Mouse (Mus musculus): Measurements from ENCODE around the gene Trappc6b.

Gene Trappc6b

DNA sequence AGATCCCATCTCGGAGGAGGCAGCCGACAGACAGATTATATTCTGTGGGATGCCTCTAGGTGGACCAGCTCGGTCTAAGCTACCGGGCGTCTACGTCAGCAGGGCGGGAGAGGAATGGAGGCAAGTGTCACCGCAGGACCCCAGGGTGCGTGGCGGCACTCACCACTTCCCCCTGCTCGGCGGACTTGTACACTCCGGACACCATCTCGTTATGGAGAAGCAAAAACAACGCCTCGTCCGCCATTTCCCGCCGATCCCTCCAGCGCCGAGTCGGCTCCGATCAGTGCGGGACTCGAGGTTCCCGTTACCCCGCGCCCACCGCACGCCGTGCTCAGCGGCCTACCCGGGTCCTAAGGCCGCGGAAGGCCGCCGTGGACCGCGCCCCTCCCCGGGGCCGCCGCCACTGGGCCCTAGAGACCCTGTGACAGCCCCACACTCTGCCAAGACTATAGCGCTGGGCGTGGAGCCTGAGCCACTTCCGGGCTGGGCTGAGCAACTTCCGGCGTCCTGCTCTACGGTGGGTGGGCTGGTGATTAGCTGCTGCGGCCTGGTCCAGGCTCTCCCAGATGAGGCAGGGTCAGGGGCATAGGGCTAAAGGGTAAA lies at the start of gene Trappc6b:
Gene Trappc6b (minus strand): TSS at position 480 of the 603 bp plus-strand sequence.
- H3K27me3 ChIP-seq (ENCODE audit: control insufficient read depth, insufficient read depth, low read length, poor library complexity, severe bottlenecking), result no peaks in the 10 kb centered on the region
- H3K36me3 ChIP-seq (ENCODE audit: control insufficient read depth, insufficient read depth, low read length, poor library complexity, severe bottlenecking), result peaks cover 4% of the 10 kb centered on the region
- peak; percentile 76 for DNase-seq (ENCODE audit: low read depth, low spot score)

DNA sequence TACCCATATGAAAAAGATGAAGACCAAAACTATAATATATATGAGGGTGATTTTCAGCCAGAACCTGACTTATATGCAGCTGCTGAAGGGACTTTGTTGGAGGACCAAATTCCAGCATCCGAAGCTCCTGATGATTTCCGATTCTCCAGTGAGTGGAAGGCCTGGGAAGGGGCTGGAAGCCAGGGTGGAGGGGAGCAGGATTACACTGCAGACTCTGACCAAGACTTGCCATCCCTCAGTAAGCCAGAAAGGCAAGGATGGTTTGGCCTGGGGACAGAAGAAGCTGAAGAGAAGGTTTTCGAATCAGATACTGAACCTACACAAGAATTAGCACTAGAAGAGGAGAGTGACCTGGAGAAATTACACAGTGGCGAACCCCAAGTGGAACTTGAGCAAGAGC lies 46.7 kb upstream of the Trappc6b start:
- no peaks in the 10 kb centered on the region for H3K36me3 ChIP-seq (ENCODE audit: control insufficient read depth, insufficient read depth, low read length, poor library complexity, severe bottlenecking)
- no peak for DNase-seq (ENCODE audit: low read depth, low spot score)
- no peaks in the 10 kb centered on the region for H3K27me3 ChIP-seq (ENCODE audit: control insufficient read depth, insufficient read depth, low read length, poor library complexity, severe bottlenecking)

DNA sequence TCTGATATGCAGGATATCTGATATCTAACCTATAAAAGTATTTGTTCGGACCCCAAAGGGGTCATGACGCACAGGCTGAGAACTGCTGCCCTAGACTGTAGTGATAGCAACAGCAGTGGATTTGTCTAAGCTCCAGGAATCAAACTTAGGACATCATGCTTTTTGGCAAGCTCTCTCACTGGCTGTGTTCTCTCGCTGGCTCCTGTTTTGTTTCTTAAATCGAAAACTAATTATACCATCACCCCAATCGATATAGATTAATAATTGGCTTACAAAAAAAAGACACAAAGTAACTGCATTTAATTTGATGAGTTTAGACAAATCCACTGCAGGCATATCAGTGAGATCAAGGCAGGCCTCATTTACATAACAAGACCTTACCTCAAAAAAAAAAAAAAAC lies 45.2 kb upstream of the Trappc6b start:
- H3K36me3 ChIP-seq (ENCODE audit: control insufficient read depth, insufficient read depth, low read length, poor library complexity, severe bottlenecking), result no peaks in the 10 kb centered on the region
- DNase-seq (ENCODE audit: low read depth, low spot score), result no peak
- H3K27me3 ChIP-seq (ENCODE audit: control insufficient read depth, insufficient read depth, low read length, poor library complexity, severe bottlenecking), result no peaks in the 10 kb centered on the region

DNA sequence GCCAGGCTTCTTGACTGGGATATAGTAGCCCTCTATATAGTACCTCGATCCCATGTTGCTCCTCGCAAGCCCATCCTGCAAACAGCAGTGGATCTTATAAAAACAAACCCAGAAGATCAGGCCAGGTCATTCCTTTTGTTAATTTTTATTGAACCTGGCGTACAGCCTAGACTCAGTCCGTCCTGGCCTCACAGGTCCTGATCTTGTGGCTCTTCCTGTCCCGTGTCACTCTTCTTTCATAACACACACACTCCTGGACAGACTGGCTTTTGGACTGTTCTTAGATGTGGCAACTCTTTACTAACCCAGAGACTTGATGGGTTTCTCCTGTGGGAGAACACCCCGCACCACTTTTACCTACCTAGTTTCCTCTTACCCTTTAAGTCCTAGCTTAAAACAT lies 44.6 kb upstream of the Trappc6b start:
- H3K27me3 ChIP-seq (ENCODE audit: control insufficient read depth, insufficient read depth, low read length, poor library complexity, severe bottlenecking), result no peaks in the 10 kb centered on the region
- no peak for DNase-seq (ENCODE audit: low read depth, low spot score)

DNA sequence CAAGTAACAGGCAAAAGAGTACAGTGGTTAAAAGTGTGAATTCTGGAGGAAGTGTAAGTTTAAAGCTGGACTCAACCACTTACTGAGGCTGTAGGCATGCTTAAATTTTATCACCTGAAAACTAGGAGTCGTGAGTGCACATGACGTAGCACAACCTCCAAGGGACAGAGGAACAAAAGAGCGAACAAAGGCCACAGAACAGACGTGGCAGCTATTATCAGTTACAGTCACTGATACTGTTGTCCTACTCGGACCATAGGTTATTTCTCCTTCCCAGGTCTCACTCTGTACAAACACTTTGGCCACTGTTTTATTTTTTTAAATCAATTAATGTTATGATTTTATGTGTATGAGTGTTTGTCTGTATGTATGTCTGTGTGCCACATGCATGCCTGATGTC lies 43.5 kb upstream of the Trappc6b start:
- no peak for DNase-seq (ENCODE audit: low read depth, low spot score)
- no peaks in the 10 kb centered on the region for H3K27me3 ChIP-seq (ENCODE audit: control insufficient read depth, insufficient read depth, low read length, poor library complexity, severe bottlenecking)
- H3K36me3 ChIP-seq (ENCODE audit: control insufficient read depth, insufficient read depth, low read length, poor library complexity, severe bottlenecking), result no peaks in the 10 kb centered on the region

More for the DNA sequence above, 44.6 kb upstream of the Trappc6b start:
- no peaks in the 10 kb centered on the region for H3K36me3 ChIP-seq (ENCODE audit: control insufficient read depth, insufficient read depth, low read length, poor library complexity, severe bottlenecking)

DNA sequence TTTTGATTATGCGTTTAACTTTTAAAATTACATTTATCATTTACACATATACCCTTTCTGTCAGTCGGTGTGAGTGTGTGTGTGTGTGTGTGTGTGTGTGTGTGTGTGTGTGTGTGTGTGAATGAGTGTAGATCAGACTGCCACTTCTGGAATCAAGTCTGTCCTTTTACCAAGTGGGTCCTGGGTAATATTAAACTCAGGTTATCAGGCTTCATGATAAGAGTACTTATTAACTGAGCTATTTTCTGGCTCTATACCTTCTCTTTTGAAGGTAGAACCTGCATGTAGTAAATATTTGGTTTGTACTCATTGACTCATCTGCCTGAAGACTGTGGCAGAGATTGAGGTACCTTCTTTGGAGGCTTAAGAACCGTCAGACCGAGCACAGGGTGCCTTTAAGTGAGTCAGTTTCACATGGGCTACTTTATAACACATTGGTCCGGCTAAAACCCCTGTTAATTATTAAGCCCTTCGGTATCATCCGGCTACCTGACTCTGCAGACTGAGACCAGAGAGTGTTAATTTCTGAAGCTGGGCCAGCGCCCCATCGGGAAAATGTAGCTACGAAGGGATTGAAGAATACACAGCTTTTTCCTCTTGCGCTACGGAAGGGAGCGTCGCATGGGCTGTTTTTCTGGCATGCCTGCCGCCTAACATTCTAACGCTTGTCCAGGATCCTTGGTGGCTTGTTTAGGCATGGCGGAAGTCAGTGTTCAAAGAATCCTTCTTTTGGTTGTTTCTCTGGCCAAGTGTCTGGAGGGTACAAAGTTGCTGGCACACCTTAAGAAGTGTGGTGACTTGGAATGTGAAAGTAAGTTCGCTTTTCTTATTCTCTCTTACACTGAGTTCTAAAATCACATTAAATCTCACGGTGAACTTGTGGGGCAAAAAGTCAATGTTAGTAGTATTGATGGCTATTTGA lies 34.1 kb upstream of the Trappc6b start, which contains the start of gene Mia2:
Gene Mia2 (plus strand): TSS at position 696 of the 922 bp plus-strand sequence.
- H3K27me3 ChIP-seq (ENCODE audit: control insufficient read depth, insufficient read depth, low read length, poor library complexity, severe bottlenecking), result no peaks in the 10 kb centered on the region
- H3K36me3 ChIP-seq (ENCODE audit: control insufficient read depth, insufficient read depth, low read length, poor library complexity, severe bottlenecking), result no peaks in the 10 kb centered on the region
- no peak for DNase-seq (ENCODE audit: low read depth, low spot score)

DNA sequence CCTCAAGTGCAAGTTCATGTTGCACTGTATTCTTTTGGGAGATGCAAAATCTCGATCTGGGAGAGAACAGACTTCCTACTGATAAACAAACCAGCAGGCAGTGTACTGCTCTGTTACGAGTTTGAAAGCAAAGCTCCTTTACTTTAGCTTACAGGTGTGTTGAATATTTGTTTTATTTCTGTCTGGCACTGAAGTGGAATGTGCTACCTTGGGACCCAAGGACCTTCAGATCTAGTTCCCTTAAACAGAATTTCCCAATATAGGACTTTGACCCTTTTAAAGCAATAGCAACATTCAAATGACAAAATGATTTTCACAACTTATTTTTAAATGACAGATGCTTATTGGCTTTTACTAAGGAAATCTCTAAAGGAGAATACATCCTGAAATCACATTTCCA lies 32.3 kb upstream of the Trappc6b start:
- no peaks in the 10 kb centered on the region for H3K27me3 ChIP-seq (ENCODE audit: control insufficient read depth, insufficient read depth, low read length, poor library complexity, severe bottlenecking)

DNA sequence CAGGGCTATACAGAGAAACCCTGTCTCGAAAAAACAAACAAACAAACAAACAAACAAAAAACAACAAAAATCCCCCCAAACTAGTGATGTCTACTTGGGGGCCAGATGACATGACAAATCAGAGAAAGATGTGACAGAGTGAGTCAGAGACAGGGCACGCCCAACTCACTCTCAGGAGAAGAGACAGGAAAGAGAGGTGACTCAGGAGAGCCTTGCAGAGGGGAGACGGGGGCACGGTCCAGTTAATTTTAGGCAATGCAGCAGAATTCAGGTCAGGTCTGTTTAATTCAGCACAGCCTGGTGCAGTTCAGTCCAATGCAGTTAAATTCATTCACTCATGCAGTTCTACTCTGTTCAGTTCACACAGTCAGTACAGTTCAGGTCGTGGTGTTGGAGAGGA lies 24.9 kb upstream of the Trappc6b start:
- Histone ChIP-seq H3K27me3 (ENCODE audit: control insufficient read depth, insufficient read depth, low read length, poor library complexity, severe bottlenecking) (no peaks in the 10 kb centered on the region), H3K36me3 (ENCODE audit: control insufficient read depth, insufficient read depth, low read length, poor library complexity, severe bottlenecking) (no peaks in the 10 kb centered on the region)
- DNase-seq (ENCODE audit: low read depth, low spot score), result no peak

More for the DNA sequence above, 32.3 kb upstream of the Trappc6b start:
- no peak for DNase-seq (ENCODE audit: low read depth, low spot score)
- no peaks in the 10 kb centered on the region for H3K36me3 ChIP-seq (ENCODE audit: control insufficient read depth, insufficient read depth, low read length, poor library complexity, severe bottlenecking)

DNA sequence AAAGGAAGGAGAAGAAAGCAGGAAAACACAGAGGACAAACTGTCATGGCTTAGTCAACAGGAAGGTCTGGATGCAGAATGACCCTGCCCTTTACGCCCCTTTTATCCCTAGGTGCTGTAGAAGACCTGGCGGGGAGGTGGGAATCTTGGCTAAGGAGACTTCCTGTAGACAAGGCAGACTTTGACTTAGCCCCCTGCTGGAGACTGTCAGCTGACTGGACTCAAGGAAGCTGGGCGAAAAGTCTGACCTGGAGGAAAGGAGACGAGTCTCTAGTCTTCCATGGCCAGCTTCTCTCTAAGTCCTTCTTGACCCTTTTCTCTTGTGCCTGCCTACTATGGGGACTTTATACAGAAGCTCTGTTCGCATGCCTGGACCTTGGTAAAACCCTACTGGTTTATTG lies 23.2 kb upstream of the Trappc6b start:
- Histone ChIP-seq H3K36me3 (ENCODE audit: control insufficient read depth, insufficient read depth, low read length, poor library complexity, severe bottlenecking) (no peaks in the 10 kb centered on the region), H3K27me3 (ENCODE audit: control insufficient read depth, insufficient read depth, low read length, poor library complexity, severe bottlenecking) (no peaks in the 10 kb centered on the region)
- DNase-seq (ENCODE audit: low read depth, low spot score), result no peak

DNA sequence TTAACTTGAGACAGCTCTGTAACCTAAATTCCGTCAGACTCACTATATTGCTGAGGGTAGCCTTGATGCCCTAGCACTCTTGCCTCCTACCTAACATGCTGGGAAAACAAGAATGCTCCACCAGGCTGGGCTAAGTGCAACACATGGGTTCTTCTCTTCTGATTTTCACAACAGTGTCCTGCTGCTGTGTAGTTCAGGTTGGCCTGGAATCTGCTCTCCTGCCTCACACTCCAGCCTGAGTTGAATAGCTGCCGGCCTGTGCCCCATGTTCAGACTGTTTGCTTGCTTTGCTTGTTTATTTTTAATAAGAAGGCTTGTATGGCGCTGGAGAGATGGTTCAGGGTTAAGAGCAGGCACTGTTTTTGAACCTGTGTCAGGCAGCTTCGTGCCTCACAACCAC lies 19.2 kb upstream of the Trappc6b start:
- no peaks in the 10 kb centered on the region for H3K27me3 ChIP-seq (ENCODE audit: control insufficient read depth, insufficient read depth, low read length, poor library complexity, severe bottlenecking)
- DNase-seq (ENCODE audit: low read depth, low spot score), result no peak
- H3K36me3 ChIP-seq (ENCODE audit: control insufficient read depth, insufficient read depth, low read length, poor library complexity, severe bottlenecking), result no peaks in the 10 kb centered on the region

DNA sequence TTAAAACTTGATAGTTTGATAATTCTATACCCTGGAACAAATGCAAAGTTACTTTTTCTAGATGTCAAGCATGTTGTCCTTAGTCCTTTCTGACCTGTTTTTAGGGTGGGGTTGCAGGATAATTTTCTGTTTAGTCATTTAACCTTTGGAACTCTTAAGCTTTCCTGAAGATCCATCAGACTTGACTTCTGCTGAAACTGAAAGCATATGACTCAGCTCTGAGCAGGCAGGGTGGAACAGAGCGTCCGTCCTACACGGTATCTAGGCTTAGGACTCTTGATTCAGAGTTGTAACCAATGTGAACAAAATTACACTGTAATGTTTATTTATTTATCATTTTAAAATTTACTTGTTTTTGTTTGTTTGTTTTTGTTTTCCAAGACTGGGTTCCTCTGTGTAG lies 16.6 kb upstream of the Trappc6b start:
- H3K36me3 ChIP-seq (ENCODE audit: control insufficient read depth, insufficient read depth, low read length, poor library complexity, severe bottlenecking), result no peaks in the 10 kb centered on the region
- H3K27me3 ChIP-seq (ENCODE audit: control insufficient read depth, insufficient read depth, low read length, poor library complexity, severe bottlenecking), result no peaks in the 10 kb centered on the region
- DNase-seq (ENCODE audit: low read depth, low spot score), result no peak

DNA sequence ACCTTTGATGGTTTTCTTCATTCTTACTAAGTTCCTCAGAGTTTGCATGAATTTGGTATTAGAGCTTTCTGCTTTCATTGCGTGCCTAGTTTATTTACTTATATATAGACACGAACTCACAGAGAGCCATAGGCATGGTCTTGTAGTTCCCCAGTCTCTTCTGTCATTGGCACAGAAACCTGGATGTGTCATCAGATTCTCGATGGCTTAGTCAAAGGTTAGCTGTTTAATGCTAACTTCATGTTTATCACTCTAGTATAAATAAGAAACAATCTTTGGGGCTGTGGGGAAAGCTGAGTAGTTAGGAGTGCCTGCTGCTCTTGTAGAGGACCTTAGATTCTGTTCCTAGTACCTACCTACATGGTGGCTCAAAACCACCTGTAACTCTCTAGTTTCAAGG lies 15.7 kb upstream of the Trappc6b start:
- DNase-seq (ENCODE audit: low read depth, low spot score), result no peak
- Histone ChIP-seq H3K27me3 (ENCODE audit: control insufficient read depth, insufficient read depth, low read length, poor library complexity, severe bottlenecking) (no peaks in the 10 kb centered on the region), H3K36me3 (ENCODE audit: control insufficient read depth, insufficient read depth, low read length, poor library complexity, severe bottlenecking) (peaks cover 5% of the 10 kb centered on the region; the same call in 1 of the 2 replicates)

DNA sequence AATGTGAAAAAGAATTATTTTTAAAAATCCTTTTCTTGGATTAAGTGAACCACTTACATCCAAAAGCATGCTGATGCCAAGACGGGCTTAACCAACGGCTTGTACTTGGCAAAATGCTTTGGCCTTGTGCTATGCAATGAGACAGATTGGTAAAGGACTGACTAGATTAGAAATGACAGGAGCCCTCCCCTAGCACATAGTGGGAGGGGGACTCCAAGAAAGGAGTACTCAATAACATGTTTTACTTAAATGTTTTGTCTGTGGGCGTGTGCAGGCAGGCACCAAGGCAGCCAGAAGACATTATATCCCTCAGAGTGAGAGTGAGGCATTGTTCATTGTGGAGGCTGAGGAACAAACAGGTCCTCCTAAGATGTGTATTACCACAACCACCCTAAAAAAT lies 12.8 kb upstream of the Trappc6b start:
- H3K27me3 ChIP-seq (ENCODE audit: control insufficient read depth, insufficient read depth, low read length, poor library complexity, severe bottlenecking), result no peaks in the 10 kb centered on the region
- H3K36me3 ChIP-seq (ENCODE audit: control insufficient read depth, insufficient read depth, low read length, poor library complexity, severe bottlenecking), result peaks cover 16% of the 10 kb centered on the region; the same call in 1 of the 2 replicates
- no peak for DNase-seq (ENCODE audit: low read depth, low spot score)

DNA sequence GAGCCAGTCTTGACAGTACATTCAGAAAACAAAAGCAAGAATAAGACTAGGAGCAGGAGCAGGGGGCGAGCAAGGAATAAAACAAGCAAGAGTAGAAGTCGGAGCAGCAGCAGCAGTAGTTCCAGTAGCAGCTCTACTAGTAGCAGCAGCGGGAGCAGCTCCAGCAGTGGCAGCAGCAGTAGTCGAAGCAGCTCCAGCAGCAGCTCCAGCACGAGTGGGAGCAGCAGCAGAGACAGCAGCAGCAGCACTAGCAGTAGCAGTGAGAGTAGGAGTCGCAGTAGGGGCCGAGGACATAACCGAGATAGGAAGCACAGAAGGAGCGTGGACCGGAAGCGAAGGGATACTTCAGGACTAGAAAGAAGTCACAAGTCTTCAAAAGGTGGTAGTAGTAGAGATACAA lies 11.0 kb upstream of the Trappc6b start:
- no peak for DNase-seq (ENCODE audit: low read depth, low spot score)
- Histone ChIP-seq H3K36me3 (ENCODE audit: control insufficient read depth, insufficient read depth, low read length, poor library complexity, severe bottlenecking) (peaks cover 16% of the 10 kb centered on the region; the same call in 1 of the 2 replicates), H3K27me3 (ENCODE audit: control insufficient read depth, insufficient read depth, low read length, poor library complexity, severe bottlenecking) (no peaks in the 10 kb centered on the region)

DNA sequence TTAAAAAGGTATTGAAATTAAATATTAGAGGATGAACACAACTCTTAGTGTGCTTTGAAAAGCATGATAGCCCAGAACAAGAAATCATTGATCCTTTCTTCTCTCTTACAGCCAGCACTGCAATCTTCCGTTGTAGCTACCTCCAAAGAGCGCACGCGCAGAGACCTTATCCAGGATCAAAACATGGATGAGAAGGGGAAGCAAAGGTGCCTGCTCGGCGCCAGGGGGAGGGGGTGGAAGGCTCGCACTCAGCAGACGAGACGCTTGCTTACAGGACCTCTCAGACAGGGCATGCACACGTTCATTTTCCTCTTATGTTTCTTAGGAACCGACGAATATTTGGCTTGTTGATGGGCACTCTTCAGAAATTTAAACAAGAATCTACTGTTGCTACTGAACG lies 7.5 kb upstream of the Trappc6b start:
- no peak for DNase-seq (ENCODE audit: low read depth, low spot score)
- H3K36me3 ChIP-seq (ENCODE audit: control insufficient read depth, insufficient read depth, low read length, poor library complexity, severe bottlenecking), result peaks cover 16% of the 10 kb centered on the region; the same call in 1 of the 2 replicates

More for the DNA sequence above, 7.5 kb upstream of the Trappc6b start:
- no peaks in the 10 kb centered on the region for H3K27me3 ChIP-seq (ENCODE audit: control insufficient read depth, insufficient read depth, low read length, poor library complexity, severe bottlenecking)

Measured in splenic B cell, adult 2 months (primary cell).